Mouse (Mus musculus) ovary, adult 18-20 months (tissue): Measurements from ENCODE around the gene Fkbp7.

ENCODE experiments used
- DNase-seq: peaks from one replicate; pipeline ENCODE4 v3.0.0; 2022; ENCODE audit warnings: low spot score, mixed read lengths

Gene Fkbp7

DNA sequence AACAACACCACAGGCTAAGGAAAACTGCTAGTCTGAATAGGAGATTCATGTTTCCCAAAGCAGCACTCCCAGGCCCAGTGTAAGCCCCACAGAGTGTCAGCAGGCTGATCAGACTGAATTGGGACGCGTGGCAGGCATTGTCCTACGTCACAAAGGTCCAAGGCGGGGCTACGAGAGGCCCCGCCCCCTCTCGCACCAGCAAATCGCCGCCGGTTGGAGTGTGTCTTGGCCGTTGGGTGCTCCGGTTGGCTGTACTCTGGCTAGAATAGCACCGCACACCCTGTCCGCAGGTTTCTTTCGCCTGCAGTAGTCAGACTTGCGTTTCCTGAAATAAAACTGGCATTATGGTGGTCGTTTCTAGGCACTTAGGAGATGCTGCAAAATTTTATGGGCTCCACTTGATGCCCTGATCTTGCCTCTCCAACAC is at the start of gene Fkbp7:
Fkbp7 (minus strand) TSS at position 151 of the 427 bp plus-strand sequence.
- DNase-seq: peak; percentile 84

DNA sequence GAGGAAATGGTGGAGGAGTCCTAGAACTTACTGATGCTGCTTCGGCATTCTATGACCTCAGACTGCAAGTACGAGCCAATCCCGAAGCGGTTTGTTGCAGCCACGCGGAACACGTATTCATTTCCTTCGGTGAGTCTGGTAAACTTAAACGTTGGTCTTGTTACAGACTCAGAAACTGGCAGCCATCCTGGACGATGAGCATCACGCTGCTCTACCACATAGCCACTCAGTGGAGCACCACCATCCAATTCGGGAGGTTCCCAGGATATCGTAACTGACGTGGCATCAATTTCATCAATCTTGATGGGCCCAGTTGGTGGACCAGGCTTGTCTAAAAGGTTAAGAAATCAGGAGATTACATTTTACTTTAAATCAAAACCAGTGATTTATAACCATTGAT is 46.7 kb upstream of the Fkbp7 start:
- no peak for DNase-seq

DNA sequence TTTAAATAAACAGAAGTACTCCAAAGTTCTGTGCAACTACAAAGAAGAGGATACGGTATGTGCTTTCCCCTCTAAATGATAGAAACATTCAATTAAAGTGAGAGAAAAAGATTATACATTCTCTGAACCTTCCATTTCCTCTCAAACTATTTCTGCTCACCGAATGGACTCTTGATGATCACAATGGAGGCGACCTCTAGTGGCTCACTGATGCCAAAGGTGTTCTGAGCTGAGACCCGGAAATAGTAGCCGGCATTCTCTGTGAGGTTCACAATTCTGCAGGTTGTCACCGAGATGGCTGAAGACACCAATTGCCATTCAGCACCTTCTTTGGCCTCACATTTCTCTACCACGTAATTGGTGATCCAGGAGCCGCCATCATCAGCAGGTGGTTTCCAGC is 42.1 kb upstream of the Fkbp7 start:
- DNase-seq: no peak

DNA sequence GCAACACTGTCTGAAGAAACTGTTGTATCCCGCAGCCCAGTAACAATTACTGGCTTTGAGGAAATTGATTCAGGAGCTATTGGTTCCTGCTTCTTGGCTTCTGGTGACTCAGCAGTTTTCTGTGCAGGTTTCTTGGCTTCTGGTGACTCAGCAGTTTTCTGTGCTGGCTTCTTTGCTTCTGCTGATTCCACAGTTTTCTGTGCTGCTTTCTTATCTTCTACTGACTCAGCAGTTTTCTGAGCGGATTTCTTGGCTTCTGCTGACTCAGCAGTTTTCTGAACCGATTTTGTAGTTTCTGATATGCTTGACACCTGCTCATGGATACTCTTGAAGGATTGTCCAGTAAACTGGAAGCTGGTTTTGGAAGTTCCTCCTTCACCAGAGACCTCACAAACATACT is 35.6 kb upstream of the Fkbp7 start:
- DNase-seq: no peak

DNA sequence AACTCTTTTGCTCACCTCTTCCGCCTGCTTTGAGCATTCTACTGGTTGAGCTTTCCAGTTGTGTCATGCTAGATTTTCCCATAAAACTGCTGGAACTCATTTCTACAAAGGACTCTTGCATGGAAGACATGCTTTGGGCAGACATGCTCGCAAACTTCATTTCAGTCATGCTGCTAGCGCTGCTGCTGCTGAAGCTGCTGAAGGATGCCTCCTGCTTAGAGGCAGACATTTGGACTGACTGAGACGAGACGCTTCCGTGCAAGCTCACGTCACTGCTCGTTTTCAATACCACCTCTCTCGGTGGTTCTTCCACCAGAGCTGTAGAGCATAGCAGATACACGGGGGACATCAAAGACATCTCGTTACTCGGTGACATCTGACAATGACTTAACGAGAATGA is 32.7 kb upstream of the Fkbp7 start:
- no peak for DNase-seq

DNA sequence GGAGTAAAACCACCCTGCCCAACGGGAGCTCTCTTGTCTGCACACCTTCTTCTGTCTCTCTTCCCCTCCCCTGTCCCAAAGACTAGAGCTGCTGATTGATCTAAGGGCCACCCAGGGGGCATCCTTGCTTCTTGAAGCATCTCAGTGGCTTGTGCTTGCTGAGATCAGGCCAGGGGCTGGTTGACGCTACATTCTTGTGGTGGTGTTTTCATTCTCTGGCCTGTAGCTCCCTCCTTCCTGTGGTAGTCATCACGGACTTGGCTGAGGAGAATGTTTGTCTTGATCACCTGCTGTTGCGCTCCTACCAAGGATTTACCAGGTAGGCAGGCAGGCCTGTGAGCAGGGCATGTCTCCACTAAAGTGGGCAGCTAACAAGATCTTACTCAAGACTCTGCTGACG is 29.8 kb upstream of the Fkbp7 start:
- no peak for DNase-seq

DNA sequence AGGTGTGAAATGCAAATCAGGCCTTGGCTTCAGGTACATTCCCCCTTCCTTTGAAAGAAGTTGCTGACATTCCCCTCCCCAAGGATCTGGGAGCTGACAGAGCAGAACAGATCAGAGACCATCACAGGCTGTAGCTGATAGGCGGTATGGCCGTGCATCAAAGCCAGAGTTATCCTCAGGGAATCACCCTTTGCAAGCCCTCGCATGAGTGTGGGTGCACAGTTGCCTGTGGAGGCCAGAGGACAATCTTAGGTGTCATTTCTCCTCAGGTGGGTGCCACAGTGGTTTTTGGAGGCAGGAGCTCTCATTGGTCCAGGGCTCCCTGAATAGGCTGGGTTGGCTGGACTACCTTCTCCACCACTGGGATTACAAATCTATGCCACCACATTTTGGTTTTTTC is 29.3 kb upstream of the Fkbp7 start:
- DNase-seq: no peak

DNA sequence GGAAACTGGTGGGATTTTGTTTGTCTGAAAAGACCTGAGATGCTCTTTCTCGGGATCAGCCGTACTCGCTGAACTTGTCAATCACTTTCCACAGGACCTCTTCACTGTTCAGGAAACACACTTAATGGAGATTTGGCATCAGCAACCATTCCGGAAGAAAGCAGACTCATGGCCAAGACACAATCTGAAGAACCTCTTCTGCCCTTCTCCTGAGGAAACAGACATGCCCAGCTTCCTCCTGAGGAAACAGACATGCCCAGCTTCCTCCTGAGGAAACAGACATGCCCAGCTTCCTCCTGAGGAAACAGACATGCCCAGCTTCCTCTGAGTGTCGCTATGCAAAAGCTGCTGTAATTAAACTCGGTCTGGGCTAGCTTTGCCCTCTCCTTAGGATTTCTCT is 22.4 kb upstream of the Fkbp7 start:
- no peak for DNase-seq

DNA sequence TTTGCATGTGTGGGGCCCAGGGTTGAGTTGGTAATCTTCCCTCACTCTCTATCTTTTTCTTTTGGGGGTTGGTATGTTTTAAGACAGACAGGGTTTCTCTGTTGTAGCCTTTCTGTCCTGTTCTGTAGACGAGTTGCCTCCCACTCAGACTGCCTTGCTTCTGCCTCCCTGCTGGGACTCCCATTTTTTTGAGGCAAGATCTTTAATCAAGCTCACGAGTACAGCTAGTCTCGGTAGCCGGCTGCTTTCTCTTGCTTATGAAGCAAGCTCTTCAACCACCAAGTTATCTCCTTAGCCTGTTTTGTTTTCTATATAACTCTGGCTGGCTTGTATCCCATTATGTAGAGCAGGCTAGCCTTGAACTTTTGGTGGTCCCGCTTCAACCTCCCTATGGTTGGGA is 20.8 kb upstream of the Fkbp7 start:
- no peak for DNase-seq

DNA sequence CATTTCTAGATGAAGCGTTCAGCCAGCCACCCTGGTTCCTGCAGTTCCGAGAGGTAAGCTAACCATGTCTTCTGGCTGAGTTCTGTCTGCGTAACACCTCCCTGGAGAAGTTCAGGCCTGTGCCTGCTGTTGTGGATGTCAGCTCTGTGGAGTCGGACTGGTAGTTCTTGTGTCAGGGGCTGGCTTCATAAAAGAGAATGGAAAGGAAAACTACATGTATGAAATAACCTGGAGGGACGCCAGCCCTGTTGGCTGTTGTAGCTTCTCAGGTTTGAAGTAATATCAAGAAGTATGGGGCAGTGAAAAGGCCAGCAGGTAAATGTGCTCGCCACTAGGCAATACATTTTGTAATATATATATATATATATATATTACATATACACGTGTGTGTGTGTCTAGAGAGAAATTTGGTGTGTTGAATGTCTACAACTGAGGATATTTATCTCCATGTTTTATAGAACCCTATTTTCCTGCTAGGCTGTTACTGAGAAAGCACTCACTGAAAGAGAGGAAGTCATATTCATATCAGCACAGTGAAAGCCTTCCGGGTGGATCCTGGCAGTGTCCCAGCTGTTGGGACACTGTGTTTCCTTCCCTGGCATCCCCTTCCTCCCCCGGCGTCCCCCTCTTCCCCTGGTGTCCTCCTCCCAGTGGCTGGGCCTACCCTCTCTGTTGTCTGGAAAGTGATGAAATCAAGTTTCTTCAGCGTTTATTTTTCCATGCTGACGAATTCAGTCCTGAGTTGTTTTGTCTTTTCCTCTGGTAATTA is 17.7 kb upstream of the Fkbp7 start:
- peak; percentile 21 for DNase-seq

DNA sequence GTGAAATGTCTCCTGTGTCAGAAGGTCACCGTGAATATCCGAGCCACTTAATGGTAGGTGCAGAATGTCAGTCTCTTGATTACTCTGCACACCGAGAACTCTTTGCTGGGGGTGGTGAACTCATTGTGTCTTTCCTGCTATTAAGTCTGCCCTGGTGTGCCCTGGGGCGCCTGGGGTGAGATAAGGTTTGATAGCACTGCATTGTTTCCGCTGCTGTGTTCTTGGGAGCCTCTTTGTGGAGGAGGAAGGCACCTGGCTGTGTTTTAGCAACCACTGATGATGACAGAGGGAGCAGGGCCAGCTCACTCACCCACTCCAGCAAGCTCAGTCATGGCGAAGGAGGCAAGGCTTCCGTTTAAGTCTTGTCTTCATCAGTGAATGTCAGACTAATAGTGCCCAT is 15.2 kb upstream of the Fkbp7 start:
- no peak for DNase-seq

DNA sequence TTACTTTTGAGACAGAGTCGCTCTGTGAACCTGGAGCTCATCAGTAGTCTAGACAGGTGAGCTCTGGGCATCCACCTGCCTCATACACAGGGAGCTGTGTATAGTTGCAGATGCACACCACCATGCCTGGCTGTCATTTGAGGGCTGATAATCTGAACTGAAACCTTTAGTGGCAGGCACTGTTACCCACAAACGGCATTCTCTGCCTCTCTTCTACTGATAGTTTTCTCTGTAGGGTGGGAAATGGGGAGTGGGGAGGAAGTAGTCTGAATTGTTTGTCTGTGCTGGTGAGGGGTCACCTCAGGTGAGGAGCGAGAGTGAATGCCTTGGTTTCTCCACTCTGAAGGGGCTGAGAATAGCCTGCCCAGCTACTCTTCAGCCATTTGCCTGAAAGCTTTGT is 14.7 kb upstream of the Fkbp7 start:
- DNase-seq: no peak

DNA sequence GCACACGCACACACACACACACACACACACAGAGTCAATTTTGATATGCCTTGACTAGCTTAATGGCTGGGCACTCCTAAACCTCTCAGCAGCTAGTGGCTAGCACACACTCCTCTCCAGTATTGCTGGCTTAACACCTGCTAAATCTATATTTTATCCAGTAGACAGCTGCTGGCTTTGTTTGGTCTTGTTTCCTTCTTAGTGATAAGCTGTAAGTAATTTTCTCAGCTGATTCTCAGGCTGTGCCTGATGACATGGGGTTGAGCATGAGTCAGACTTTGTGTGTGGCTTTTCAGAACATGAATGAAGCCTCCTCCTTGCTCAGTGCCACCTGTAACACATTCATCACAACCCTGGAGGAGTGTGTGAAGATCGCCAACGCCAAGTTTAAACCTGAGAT is 14.1 kb upstream of the Fkbp7 start:
- no peak for DNase-seq

DNA sequence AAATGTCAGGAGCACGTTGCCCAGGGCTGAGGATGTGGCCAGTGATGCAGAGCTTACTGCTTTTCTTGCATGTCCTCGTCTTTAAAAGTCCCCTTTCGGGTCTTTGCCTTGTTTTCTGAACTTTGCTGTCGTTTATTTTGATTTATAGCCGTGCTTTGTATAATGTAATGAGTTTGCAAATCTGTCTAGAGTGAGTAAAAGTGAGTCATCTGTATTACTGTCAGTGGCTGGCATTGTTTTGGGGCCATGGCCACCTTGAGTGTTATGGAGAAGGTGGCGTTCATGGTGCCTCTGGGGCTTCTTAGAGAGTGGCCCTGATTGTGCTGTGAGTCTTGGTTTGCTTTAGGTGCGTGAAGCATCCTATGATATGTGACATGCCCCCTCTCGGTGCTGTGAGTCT is 9.4 kb upstream of the Fkbp7 start:
- no peak for DNase-seq

DNA sequence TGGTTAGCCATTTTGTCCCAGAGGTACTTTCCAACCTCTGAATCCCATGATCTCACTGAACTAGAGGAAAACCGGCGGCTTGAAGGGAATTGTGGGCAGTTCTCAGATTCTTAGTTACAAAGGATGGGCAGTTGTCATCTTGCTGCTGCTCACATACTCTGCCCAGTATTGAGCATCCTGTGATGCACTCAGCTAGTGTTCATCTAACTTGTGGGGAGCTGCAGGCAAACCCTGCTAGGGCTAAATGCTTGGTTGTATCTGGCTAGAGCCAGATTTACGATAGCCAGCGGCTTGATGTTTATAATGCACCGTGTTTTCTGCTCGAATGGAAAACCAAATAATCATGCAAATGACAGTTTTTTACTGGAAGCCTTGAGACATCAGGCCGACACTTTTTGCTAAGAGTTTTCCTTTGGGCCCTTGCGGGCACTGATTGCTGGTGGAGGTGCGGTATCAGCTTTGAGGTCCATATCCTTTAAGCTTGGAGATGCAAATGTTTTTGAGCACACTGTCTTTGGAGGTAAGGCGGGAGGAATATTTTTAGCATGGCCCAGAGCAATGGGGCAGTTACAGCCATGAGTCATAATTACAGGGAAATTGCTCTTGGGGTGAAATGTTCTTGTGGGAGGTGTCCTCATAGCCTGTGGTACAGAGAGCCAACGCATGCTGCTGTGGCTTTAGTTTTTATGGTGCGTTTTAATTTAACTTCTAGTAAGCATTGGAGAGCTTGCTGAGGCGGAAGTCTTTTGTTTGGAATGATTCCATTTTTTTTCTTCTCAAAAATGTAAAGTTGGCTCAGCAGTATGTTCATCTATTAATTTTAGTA is 3.7 kb upstream of the Fkbp7 start:
- no peak for DNase-seq

DNA sequence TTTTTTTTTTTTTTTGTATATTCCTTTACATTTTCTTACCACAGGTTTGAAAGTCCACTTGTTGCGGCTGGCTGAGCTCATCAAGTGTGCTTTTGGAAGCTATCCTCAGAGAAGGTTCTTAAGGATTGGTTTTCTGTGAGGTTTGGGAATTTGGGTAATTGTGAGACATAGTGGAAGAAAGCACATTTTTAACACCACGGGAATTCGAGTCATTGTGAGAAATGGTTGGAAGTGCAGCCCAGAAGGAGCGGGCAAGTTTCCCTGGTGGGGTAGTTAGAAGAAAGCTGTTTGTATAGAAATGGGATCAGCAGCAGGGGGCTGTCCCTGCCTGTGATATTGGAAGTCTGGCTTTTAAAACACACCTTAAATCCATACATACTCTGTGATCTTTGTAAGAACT is 3.0 kb upstream of the Fkbp7 start:
- no peak for DNase-seq

DNA sequence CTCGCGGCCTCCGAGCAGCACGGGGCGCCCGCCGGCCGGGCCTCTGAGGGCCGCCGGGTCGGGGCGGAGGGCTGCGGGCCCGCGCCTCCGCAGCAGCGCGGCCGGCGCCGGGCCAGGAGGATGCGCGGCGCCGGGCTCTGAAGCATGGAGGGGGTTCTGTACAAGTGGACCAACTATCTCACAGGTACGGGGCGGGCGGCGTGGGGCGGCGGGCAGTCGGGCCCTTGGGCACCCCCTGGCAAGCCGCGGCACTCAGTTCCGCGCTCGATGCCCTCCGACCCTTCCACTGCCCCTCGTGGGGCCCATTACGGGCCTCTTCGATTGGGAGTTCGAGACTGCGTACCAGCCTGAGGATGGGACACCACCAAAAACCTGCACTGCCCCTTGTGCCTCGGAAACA is 2.5 kb upstream of the Fkbp7 start:
- DNase-seq: no peak

DNA sequence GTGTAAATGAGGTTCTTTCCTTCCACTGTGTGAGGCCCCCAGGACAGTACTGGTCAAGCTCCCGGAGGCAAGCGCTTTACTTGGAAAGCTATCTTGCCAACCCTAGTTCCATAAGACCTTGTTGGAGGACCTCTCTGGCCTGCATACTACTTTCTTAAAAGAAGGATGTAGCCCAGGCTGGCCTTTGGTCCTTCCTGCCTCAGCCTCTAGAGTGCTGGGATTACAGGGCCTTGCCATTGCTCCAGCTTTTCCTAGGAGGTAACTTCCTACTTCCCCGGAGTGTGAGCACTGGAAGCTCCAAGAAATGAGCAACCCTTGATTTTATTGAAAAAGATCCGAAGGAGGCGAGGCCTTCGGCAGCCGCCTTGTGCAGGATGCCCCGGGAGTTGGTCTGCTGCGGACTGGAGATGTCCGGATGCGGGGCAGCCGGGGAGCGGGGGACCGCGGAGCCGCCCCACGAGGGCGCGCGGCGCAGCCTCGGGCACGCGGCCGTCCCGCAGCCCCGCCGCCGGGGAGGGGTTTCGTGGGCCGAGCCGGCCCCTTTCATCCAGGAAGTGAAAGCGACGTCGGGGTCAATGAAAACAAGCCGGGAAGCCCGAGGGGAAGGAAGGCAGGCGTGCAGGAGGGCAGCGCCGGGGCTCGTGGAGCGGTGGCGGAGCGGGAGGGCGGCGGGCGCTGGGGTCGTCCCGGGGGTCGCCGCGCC is 2.0 kb upstream of the Fkbp7 start, which contains the start of gene Plekha3:
Plekha3 (plus strand) TSS at position 557 of the 703 bp plus-strand sequence.
- DNase-seq: peak; percentile 75

DNA sequence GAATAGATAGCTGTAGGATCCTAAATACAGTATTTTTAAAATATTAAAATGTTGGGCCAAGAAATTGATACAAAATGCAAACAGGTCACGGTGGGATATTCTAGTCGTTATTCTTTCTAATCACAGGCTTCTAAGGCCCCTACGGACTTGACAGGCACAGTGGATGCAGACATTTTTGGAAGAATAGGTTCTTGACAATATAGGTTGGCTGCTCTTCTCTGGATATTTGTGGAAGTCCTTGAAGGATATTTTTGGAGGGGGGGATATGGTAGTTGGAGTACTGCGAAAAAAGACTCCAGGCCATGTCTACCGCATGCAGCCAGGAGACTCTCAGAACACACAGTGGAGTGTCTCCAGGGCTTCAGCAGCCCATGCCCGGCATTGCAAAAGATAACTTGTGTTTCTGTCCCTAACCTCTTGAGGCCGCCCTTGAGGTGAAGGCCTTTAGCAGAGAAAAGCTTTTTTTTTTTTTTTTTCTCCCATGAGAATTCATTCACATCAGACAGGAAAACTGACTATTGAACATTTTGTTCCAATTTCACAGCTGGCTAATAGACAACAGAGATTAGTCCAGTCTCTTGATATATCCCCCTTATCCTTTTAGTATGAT is 661 bp upstream of the Fkbp7 start:
- DNase-seq: peak; percentile 57

DNA sequence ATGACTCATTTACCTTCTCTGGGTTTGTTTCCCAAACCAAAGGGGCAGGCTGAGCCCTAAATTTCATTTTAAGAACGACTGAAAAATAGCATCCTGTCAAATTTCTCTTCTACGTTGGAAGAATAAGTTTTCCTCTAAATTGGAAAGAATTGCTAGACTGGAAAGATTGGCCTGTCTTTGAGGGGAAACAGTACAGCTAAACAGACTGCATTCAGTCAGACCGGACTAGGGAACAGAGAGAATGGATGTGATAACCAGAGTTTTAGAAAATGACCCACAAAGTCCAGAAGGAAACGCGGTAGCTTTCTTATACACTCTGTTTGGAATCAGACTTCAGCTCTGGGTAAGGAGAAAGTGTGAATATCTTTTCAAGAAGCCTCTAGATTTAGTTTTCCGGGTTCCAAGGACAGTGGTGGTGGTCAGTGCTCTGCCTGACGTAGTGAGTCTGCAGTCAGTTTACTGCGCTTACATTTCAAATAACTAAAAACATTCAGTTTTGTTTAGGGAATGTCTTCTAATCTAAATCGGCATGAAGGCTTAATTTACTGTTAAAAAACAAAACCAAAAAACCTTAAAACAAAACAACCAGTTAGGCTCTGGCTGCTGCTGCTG is 676 bp downstream of the Fkbp7 start:
- DNase-seq: no peak

DNA sequence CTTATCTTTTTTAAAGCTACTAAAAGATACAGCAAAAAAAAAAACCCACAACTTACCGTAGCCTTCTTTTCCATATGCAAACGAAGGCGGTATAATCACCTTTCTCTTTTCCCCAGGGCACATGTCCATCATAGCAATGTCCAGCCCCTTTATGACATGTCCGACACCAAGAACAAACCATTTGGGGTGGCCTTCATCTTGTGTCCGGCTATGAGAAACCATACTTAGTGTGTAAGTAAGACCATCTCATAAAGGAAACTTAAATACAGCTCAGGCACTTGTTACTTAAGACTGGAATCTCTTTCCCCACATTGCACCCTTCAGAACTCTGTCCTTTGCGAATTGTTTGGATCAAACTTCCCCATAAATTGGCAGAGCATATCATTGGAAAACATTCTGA is 1.3 kb downstream of the Fkbp7 start:
- DNase-seq: no peak

DNA sequence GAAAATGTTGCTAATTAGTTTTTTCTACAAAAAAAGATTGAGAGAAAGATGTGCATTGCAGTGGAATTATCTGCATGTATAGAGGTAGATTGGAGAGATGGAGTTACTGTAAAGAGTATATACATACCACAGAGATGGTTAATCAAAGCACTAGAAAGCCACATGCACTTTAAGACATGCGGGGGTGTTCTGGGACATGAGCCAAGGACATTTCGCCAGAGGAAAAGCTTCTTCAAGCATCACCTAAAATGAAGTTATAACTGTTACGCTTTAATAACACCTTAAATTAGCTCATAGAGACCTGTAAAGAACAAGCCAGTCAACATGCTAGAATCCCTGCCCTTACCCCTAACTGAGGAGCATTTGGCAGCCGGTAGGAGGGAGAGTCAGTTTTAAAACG is 5.7 kb downstream of the Fkbp7 start:
- DNase-seq: no peak
